Mouse (Mus musculus) liver, embryonic 11.5 days (tissue): ENCODE measurements around the gene Klhl29. TPM values are rescaled to one million over a fixed set of nuclear protein-coding genes. Genes with fewer than 3 reads are reported as not detected.

Experiments used
- ATAC-seq: fragments of 200-750 bp; cut with Nextera tagmentation; replicated peaks from 2 replicates; pipeline ENCODE4 v1.8.0; 2017; ENCODE audit warnings: moderate number of reproducible peaks, mild to moderate bottlenecking, moderate TSS enrichment, moderate library complexity; ENCODE audit not compliant: low FRiP score
- DNase-seq: peaks from one replicate; pipeline ENCODE4 v3.0.0-alpha.2; 2017; ENCODE audit warnings: low spot score
- H3K27ac ChIP-seq: fragments of 300-500 bp; sonication (generic); 2 replicates; pipeline ENCODE4 v1.5.1; 2014; ENCODE audit warnings: mild to moderate bottlenecking, low read depth, low read length, control low read depth
- H3K27me3 ChIP-seq: fragments of 300-500 bp; sonication (generic); replicated peaks from 2 replicates; pipeline ENCODE4 v1.6.1; 2014; ENCODE audit warnings: low read length, mixed read lengths; ENCODE audit not compliant: control insufficient read depth, insufficient read depth
- H3K36me3 ChIP-seq: fragments of 300-500 bp; sonication (generic); 2 replicates; pipeline ENCODE4 v1.6.1; 2014; ENCODE audit warnings: mild to moderate bottlenecking, low read length, moderate library complexity, mixed read lengths; ENCODE audit not compliant: control insufficient read depth, insufficient read depth
- H3K4me1 ChIP-seq: fragments of 300-500 bp; sonication (generic); replicated peaks from 2 replicates; pipeline ENCODE4 v1.6.1; 2014; ENCODE audit warnings: low read length, mixed read lengths; ENCODE audit not compliant: control insufficient read depth, insufficient read depth
- H3K4me2 ChIP-seq: fragments of 300-500 bp; sonication (generic); 2 replicates; pipeline ENCODE4 v1.6.1; 2014; ENCODE audit warnings: mild to moderate bottlenecking, control low read depth, moderate library complexity
- H3K4me3 ChIP-seq: fragments of 300-500 bp; sonication (generic); 2 replicates; pipeline ENCODE4 v1.5.1; 2014; ENCODE audit warnings: low read depth, low read length, control low read depth
- H3K9ac ChIP-seq: fragments of 300-500 bp; sonication (generic); 2 replicates; pipeline ENCODE4 v1.6.1; 2014; ENCODE audit warnings: low read depth, low read length, control low read depth
- H3K9me3 ChIP-seq: fragments of 300-500 bp; sonication (generic); 2 replicates; pipeline ENCODE4 v1.6.1; 2016; ENCODE audit warnings: low read length, inconsistent platforms, mixed read lengths; ENCODE audit not compliant: control insufficient read depth
- WGBS: fragments of 180-500 bp; shearing (Covaris S2); extraction: QIAGEN DNeasy Blood & Tissue Kit; methylation state at CpG from one replicate; pipeline ENCODE4 v1.1.7; 2014; 5-methylcytosine and 5-hydroxymethylcytosine counted together
- polyA plus RNA-seq: library from polyadenylated mRNA; unstranded; fragments of >200 nt; fragmentation: Nextera tagmentation; extraction: Ambion mirVana; gene quantifications from 2 replicates; pipeline ENCODE4 v1.2.1, GENCODE M21; 2014

The Klhl29 gene
- polyA plus RNA-seq, 1 experiment from 2014 or later, result 0.66 TPM

DNA sequence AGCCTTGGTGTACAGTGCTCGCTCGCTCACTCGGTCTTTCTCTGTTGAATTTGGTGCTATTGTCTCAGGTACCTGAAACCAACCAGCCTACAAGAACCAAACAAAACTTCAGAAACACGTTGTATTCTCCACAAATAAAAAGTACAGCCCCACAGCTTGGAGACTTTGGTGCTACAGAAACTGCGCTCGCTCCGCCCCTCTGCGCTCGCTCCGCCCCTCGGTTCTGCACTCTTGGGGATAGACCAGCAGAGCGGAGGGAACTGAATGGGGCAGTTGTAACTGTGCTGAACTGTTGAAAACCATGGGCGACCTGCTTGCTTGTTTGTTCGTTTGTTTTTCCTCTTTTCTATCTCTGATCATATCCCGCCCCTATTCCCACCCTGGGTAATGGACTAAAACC lies 331.3 kb downstream of the Klhl29 start:
- Histone ChIP-seq H3K36me3 (peaks cover 7% of the 10 kb centered on the region; the same call in 1 of the 2 replicates), H3K9me3 (no peaks in the 10 kb centered on the region), H3K4me3 (no peak overlapping the region), H3K9ac (no peak overlapping the region), H3K27ac (no peak overlapping the region), H3K4me1 (no peaks in the 10 kb centered on the region), H3K27me3 (no peaks in the 10 kb centered on the region), H3K4me2 (no peak overlapping the region)
- DNase-seq, result no peak
- WGBS, result 91% methylated on average over 15 of the region's 15 CpGs
- no peak for ATAC-seq

DNA sequence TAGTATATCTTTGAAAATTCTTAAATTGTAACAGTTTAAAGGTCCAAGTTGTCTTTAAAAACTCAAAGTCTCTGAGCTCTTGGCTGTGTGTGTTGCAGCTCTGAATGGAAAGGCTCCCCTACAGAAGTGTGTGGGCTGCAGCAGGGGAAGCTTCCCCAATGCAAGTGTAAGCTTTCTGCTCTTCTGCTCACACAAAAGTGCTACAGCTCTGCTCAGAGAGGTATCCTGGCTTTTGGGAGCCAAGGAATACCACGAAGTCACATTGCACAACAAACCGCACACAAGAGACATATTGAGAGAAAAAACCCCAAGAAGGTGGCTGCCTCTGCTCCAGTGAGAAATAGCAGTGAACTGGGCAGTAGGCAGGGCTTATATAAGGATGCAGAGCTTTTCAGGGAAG lies 337.5 kb downstream of the Klhl29 start:
- Histone ChIP-seq H3K4me3 (no peak overlapping the region), H3K36me3 (peaks cover 7% of the 10 kb centered on the region; the same call in 1 of the 2 replicates), H3K9ac (no peak overlapping the region), H3K9me3 (no peaks in the 10 kb centered on the region), H3K27ac (no peak overlapping the region), H3K27me3 (no peaks in the 10 kb centered on the region), H3K4me2 (no peak overlapping the region), H3K4me1 (no peaks in the 10 kb centered on the region)
- WGBS, result 89% methylated on average over 2 of the region's 2 CpGs
- no peak for ATAC-seq
- DNase-seq, result no peak

DNA sequence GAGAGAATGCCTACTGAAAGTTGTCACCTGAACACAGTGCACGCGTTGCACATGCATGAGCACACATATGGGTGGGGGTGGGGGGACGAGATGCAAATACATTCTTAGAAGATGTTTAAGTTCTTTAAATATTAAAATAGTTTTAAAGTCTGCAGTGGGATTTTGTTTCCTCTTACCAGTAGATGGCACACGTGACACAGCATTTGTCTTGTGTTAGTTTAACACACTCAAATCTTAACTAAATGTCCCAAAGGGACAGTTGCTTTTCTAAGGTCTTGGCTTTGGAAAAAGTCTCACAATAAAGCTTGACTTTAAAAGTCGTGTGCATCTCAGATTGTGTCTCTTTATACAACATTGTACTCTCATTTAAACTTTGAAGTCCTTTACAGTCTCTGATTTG lies 346.4 kb downstream of the Klhl29 start:
- no peak overlapping the region for H3K9ac ChIP-seq
- 85% methylated on average over 5 of the region's 5 CpGs for WGBS
- no peak overlapping the region for H3K4me3 ChIP-seq
- H3K4me2 ChIP-seq, result no peak overlapping the region
- no peak overlapping the region for H3K27ac ChIP-seq
- no peaks in the 10 kb centered on the region for H3K4me1 ChIP-seq
- no peak for ATAC-seq
- peaks cover 7% of the 10 kb centered on the region for H3K36me3 ChIP-seq
- DNase-seq, result no peak
- H3K27me3 ChIP-seq, result no peaks in the 10 kb centered on the region
- no peaks in the 10 kb centered on the region for H3K9me3 ChIP-seq
